Mouse (Mus musculus): ENCODE measurements at regions not wholly inside any gene's neighbourhood (a gene's known extent, or its start where the extent isn't known, plus 50 kb on each side); places are given as distances from the start of the nearest gene placed in this dataset.

- DNase-seq (ENCODE audit: low read depth, low spot score): no peak
Observed at GRCm38 (mm10) chr9:115609904-115610303, 299.4 kb upstream of the Gadl1 start.

GRCm38 (mm10) chr9:115611713-115612112, 297.5 kb upstream of the Gadl1 start:
- no peak for DNase-seq (ENCODE audit: low read depth, low spot score)

GRCm38 (mm10) chr9:115612908-115613307, 296.3 kb upstream of the Gadl1 start:
- DNase-seq (ENCODE audit: low read depth, low spot score): no peak

- DNase-seq (ENCODE audit: low read depth, low spot score): no peak
Observed at GRCm38 (mm10) chr9:115614007-115614406, 295.2 kb upstream of the Gadl1 start.

GRCm38 (mm10) chr9:115617909-115618308, 291.3 kb upstream of the Gadl1 start:
- no peak for DNase-seq (ENCODE audit: low read depth, low spot score)

- no peak for DNase-seq (ENCODE audit: low read depth, low spot score)
Observed at GRCm38 (mm10) chr9:115623948-115624347, 285.3 kb upstream of the Gadl1 start.

- no peak for DNase-seq (ENCODE audit: low read depth, low spot score)
Observed at GRCm38 (mm10) chr9:115624721-115625496, 284.3 kb upstream of the Gadl1 start.

- DNase-seq (ENCODE audit: low read depth, low spot score): no peak
Observed at GRCm38 (mm10) chr9:115627551-115627950, 281.7 kb upstream of the Gadl1 start.

GRCm38 (mm10) chr9:115637114-115637513, 272.1 kb upstream of the Gadl1 start:
- no peak for DNase-seq (ENCODE audit: low read depth, low spot score)

GRCm38 (mm10) chr9:115640781-115641180, 268.5 kb upstream of the Gadl1 start:
- no peak for DNase-seq (ENCODE audit: low read depth, low spot score)

GRCm38 (mm10) chr9:115642032-115642431, 267.2 kb upstream of the Gadl1 start:
- DNase-seq (ENCODE audit: low read depth, low spot score): no peak

- no peak for DNase-seq (ENCODE audit: low read depth, low spot score)
Observed at GRCm38 (mm10) chr9:115644953-115645352, 264.3 kb upstream of the Gadl1 start.

GRCm38 (mm10) chr9:115646226-115646625, 263.0 kb upstream of the Gadl1 start:
- no peak for DNase-seq (ENCODE audit: low read depth, low spot score)

GRCm38 (mm10) chr9:115651708-115652107, 257.5 kb upstream of the Gadl1 start:
- no peak for DNase-seq (ENCODE audit: low read depth, low spot score)

GRCm38 (mm10) chr9:115653116-115653515, 256.1 kb upstream of the Gadl1 start:
- no peak for DNase-seq (ENCODE audit: low read depth, low spot score)

GRCm38 (mm10) chr9:115654933-115655332, 254.3 kb upstream of the Gadl1 start:
- no peak for DNase-seq (ENCODE audit: low read depth, low spot score)

- no peak for DNase-seq (ENCODE audit: low read depth, low spot score)
Observed at GRCm38 (mm10) chr9:115656538-115656937, 252.7 kb upstream of the Gadl1 start.

GRCm38 (mm10) chr9:115656994-115657713, 252.1 kb upstream of the Gadl1 start:
- no peak for DNase-seq (ENCODE audit: low read depth, low spot score)

GRCm38 (mm10) chr9:115658477-115658876, 250.8 kb upstream of the Gadl1 start:
- no peak for DNase-seq (ENCODE audit: low read depth, low spot score)

- DNase-seq (ENCODE audit: low read depth, low spot score): no peak
Observed at GRCm38 (mm10) chr9:115660371-115660770, 248.9 kb upstream of the Gadl1 start.

GRCm38 (mm10) chr9:115661834-115662425, 247.3 kb upstream of the Gadl1 start:
- no peak for DNase-seq (ENCODE audit: low read depth, low spot score)

GRCm38 (mm10) chr9:115665337-115666004, 243.8 kb upstream of the Gadl1 start:
- no peak for DNase-seq (ENCODE audit: low read depth, low spot score)

All from retina, adult 2 months (tissue).